Comparison of ENCODE assay signal across 9 mouse cellular contexts in the genomic region with DNA sequence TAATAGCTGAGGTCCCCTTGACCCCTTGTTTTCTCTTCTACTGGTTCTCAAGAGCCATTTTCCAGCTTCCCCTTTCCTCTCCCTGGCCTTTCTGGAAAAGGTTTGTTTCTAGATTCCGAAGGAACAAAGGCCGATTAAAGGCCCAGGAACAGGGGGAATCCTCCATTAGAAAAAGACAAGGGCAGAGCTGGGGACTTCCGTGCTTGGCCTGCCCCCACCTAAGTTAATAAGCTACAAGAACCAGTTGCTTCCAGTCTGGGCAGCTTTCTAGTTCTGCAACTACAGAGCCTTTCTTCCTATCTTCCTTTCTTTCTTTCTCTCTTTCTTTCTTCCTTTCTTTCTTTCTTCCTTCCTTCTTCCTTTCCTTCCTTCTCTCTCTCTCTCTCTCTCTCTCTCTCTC. TPM values are rescaled to one million over a fixed set of nuclear protein-coding genes. Genes with fewer than 3 reads are reported as not detected.
DNase-seq lines count a peak whose midpoint lies in the region; ATAC-seq and TF ChIP-seq lines count a peak whose summit lies in the region.
"Had no signal": no experiment of that assay in that cellular context is flagged by ENCODE, and none has a peak within 500 bp of the region (broad histone marks: within the 10 kb centered on the region; RNA-seq: fewer than 3 reads in every experiment).

No protein-coding gene starts in this region.

- no peaks in the 10 kb centered on the region for H3K36me3 ChIP-seq in heart, embryonic 12.5 days
- H3K36me3 ChIP-seq in testis, adult 2 months (ENCODE audit: control insufficient read depth, insufficient read depth, low read length): no peaks in the 10 kb centered on the region

- H3K27ac ChIP-seq in heart, embryonic 12.5 days (ENCODE audit: poor library complexity, severe bottlenecking): no peak overlapping the region
- H3K27ac ChIP-seq in testis, adult 2 months (ENCODE audit: control insufficient read depth, insufficient read depth, low read depth, low read length): peak overlapping the region; percentile 5; the same call in 1 of the 2 replicates
- H3K27ac ChIP-seq in left cerebral cortex, adult 2 months: no peak overlapping the region
- H3K27ac ChIP-seq: layer of hippocampus, adult 2 months had no signal

- no peaks in the 10 kb centered on the region for H3K27me3 ChIP-seq in heart, embryonic 12.5 days (replicated peaks)
- no peaks in the 10 kb centered on the region for H3K27me3 ChIP-seq in testis, adult 2 months (ENCODE audit: control insufficient read depth, insufficient read depth, low read length)

- no peak overlapping the region for H3K4me3 ChIP-seq in heart, embryonic 12.5 days
- H3K4me3 ChIP-seq in testis, adult 2 months (ENCODE audit: control insufficient read depth, low read depth, low read length): no peak overlapping the region
- H3K4me3 ChIP-seq in left cerebral cortex, adult 2 months: no peak overlapping the region
- H3K4me3 ChIP-seq: layer of hippocampus, adult 2 months had no signal

- H3K9me3 ChIP-seq in heart, embryonic 12.5 days (replicated peaks): no peaks in the 10 kb centered on the region

- TF ChIP-seq POLR2A in testis, adult 2 months (IDR thresholded peaks at IDR 0.05; ENCODE audit: control insufficient read depth, low read depth, low read length): no peak

- TF ChIP-seq CTCF in testis, adult 2 months (IDR thresholded peaks at IDR 0.05; ENCODE audit: control insufficient read depth, insufficient read depth, insufficient replicate concordance, low read depth, low read length): no peak
- TF ChIP-seq CTCF in left cerebral cortex, adult 2 months (IDR thresholded peaks at IDR 0.05): no peak

- DNase-seq in heart, adult 18-20 months: no peak
- no peak for DNase-seq in testis, postnatal 10 days (ENCODE audit: low spot score)
- DNase-seq in kidney, postnatal 14 days: peak; percentile 77
- DNase-seq in yolk sac, embryonic 10.5 days (ENCODE audit: low spot score): peak; percentile 66
- DNase-seq in left cerebral cortex, adult 2 months (ENCODE audit: extremely low spot score in 1 of 2, low spot score in 2 of 2): no peak

- intact Hi-C loops in left cerebral cortex, adult 2 months (cut with DNase I): no loop called here

- no peak for ATAC-seq in heart, embryonic 12.5 days (ENCODE audit: insufficient number of reproducible peaks, low FRiP score)
- no peak for ATAC-seq in megakaryocyte progenitor cell, adult 5-6 weeks (replicated peaks; ENCODE audit: poor library complexity)

- 0 out of 2 replicates have a peak overlapping the region, but pooled peaks have one; percentile 57 for H3K9ac ChIP-seq in heart, embryonic 12.5 days

- WGBS in heart, embryonic 12.5 days: 45% methylated on average over 3 of the region's 3 CpGs

- H3K4me2 ChIP-seq in heart, embryonic 12.5 days: peak overlapping the region; percentile 58

- H3K4me1 ChIP-seq in heart, embryonic 12.5 days (replicated peaks): peaks cover 15% of the 10 kb centered on the region
- H3K4me1 ChIP-seq in testis, adult 2 months (ENCODE audit: control insufficient read depth, insufficient read depth, low read length): peaks cover 4% of the 10 kb centered on the region; the same call in 1 of the 2 replicates

RNA-seq across cellular contexts. Expression of a gene that starts 47.1 kb away (rescaled TPM):
- polyA plus RNA-seq in heart, embryonic 12.5 days (2016; fragmentation: Nextera tagmentation; extraction: Ambion mirVana): 8.1 and 8.7 TPM in 2 replicates
- 10 to 100 TPM; 23.5 to 27.7 TPM for total RNA-seq in heart, adult 18-20 months (2021)
- polyA plus RNA-seq in testis, adult 2 months (2012; rRNA removed): 5.2 and 5.7 TPM in 2 replicates
- total RNA-seq in left cerebral cortex, adult 2 months (2021): 10 to 100 TPM; 81.4 to 86.1 TPM
- 34.1 and 42.0 TPM in 2 replicates for total RNA-seq in megakaryocyte progenitor cell, adult 5-6 weeks (2015)
- total RNA-seq in megakaryocyte progenitor cell, adult 5-6 weeks (2017): 20.6 and 23.6 TPM in 2 replicates

Comparison
In these comparisons a context has a peak if more than half of its experiments do, and no peak if none do; other contexts are left out.
1. DNase-seq: peak in kidney, postnatal 14 days (single experiment) and yolk sac, embryonic 10.5 days (single experiment); none in heart, adult 18-20 months (0 of 2), testis, postnatal 10 days (single experiment) and left cerebral cortex, adult 2 months (0 of 2).